Mouse (Mus musculus) myocyte (in vitro differentiated cells): Measurements from ENCODE around the gene Osbpl3. TPM values are rescaled to one million over a fixed set of nuclear protein-coding genes. Genes with fewer than 3 reads are reported as not detected.

Experiments used
- H3K27me3 ChIP-seq: one replicate; pipeline ENCODE4 v1.6.1; 2011; ENCODE audit not compliant: control insufficient read depth, insufficient read depth, insufficient read length
- H3K36me3 ChIP-seq: one replicate; pipeline ENCODE4 v1.6.1; 2011; ENCODE audit not compliant: control insufficient read depth, insufficient read depth
- H3K4me2 ChIP-seq: one replicate; pipeline ENCODE4 v1.6.1; 2011; ENCODE audit warnings: low read depth, control low read depth
- H3K4me3 ChIP-seq: one replicate; pipeline ENCODE4 v1.5.1; 2011; ENCODE audit warnings: mild to moderate bottlenecking, control low read depth, moderate library complexity
- H3K79me2 ChIP-seq: one replicate; pipeline ENCODE4 v1.6.1; 2011; ENCODE audit not compliant: control insufficient read depth, insufficient read depth
- H3ac ChIP-seq: one replicate; pipeline ENCODE4 v1.6.1; 2011; ENCODE audit not compliant: control insufficient read depth, insufficient read length
- CEBPB ChIP-seq: IDR thresholded peaks from 2 replicates; pipeline ENCODE4 v1.6.1; 2011; ENCODE audit warnings: mild to moderate bottlenecking, moderate library complexity; ENCODE audit not compliant: poor library complexity, insufficient read depth, severe bottlenecking
- E2F4 ChIP-seq: IDR thresholded peaks from one replicate; pipeline ENCODE4 v1.6.1; 2011; ENCODE audit warnings: mild to moderate bottlenecking, control low read depth, moderate library complexity; ENCODE audit not compliant: insufficient read depth
- MAX ChIP-seq: IDR thresholded peaks from one replicate; pipeline ENCODE4 v1.6.1; 2011; ENCODE audit warnings: low read depth, mild to moderate bottlenecking, control low read depth
- MYOD1 ChIP-seq, 3 experiments: IDR thresholded peaks; one replicate each; pipeline ENCODE4 v1.6.1; 2011; ENCODE audit warnings: control low read depth in 2 of 3, low read depth in 2 of 3, mild to moderate bottlenecking in 2 of 3, moderate library complexity in 1 of 3; ENCODE audit not compliant: insufficient read length in 2 of 3, control insufficient read depth in 1 of 3
- MYOG ChIP-seq, 3 experiments: IDR thresholded peaks; one replicate each; pipeline ENCODE4 v1.6.1; 2011; ENCODE audit warnings: control low read depth in 2 of 3, low read depth in 2 of 3, mild to moderate bottlenecking in 2 of 3; ENCODE audit not compliant: insufficient read length in 2 of 3, control insufficient read depth in 1 of 3, insufficient read depth in 1 of 3
- POLR2A ChIP-seq: IDR thresholded peaks from one replicate; pipeline ENCODE4 v1.6.1; 2011; ENCODE audit warnings: low read depth, mild to moderate bottlenecking, control low read depth, moderate library complexity; ENCODE audit not compliant: insufficient read length
- POLR2AphosphoS2 ChIP-seq: IDR thresholded peaks from one replicate; pipeline ENCODE4 v1.6.1; 2011; ENCODE audit warnings: low read depth, control low read depth; ENCODE audit not compliant: insufficient read length
- REST ChIP-seq: IDR thresholded peaks from one replicate; pipeline ENCODE4 v1.6.1; 2011; ENCODE audit warnings: mild to moderate bottlenecking, control low read depth, moderate library complexity; ENCODE audit not compliant: insufficient read depth, insufficient read length
- SRF ChIP-seq: IDR thresholded peaks from one replicate; pipeline ENCODE4 v1.6.1; 2011; ENCODE audit warnings: low read depth; ENCODE audit not compliant: control insufficient read depth, insufficient read length
- TCF12 ChIP-seq: IDR thresholded peaks from one replicate; pipeline ENCODE4 v1.6.1; 2011; ENCODE audit warnings: mild to moderate bottlenecking, control low read depth; ENCODE audit not compliant: poor library complexity, insufficient read depth, severe bottlenecking
- TCF3 ChIP-seq: IDR thresholded peaks from one replicate; pipeline ENCODE4 v1.6.1; 2011; ENCODE audit warnings: low read depth, control low read depth; ENCODE audit not compliant: insufficient read length
- USF1 ChIP-seq: IDR thresholded peaks from one replicate; pipeline ENCODE4 v1.6.1; 2011; ENCODE audit warnings: low read depth, mild to moderate bottlenecking, control low read depth, moderate library complexity
- polyA plus RNA-seq: library from polyadenylated mRNA; unstranded; fragments of >200 nt; fragmentation: generic; extraction: Trizol; gene quantifications from one replicate; pipeline ENCODE4 v1.2.1, GENCODE M21; 2012; ENCODE audit warnings: missing spikeins

Osbpl3 gene
- polyA plus RNA-seq, 1 experiment = 8.9 TPM

DNA sequence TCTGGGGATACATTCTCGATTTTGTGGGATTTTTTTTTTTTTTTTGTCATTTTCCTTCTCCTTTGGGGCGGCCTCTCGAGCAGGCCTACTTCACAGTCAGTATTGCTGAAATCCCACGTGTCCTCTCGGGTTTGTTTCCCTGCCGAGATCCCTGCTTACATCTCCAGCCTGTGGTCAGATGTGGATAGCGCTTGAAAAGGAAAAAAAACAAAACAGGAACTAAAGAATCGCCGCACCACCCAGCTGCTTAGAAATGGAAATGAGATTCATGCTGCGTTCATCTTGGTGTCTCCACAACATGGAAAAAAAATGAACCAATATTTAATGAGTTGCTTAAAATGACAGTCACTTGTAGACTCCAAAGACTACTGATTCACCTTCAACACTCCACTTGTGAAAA, 160.9 kb downstream of the Osbpl3 start:
- Histone ChIP-seq H3K27me3 (no peaks in the 10 kb centered on the region), H3K36me3 (no peaks in the 10 kb centered on the region), H3ac (no peak overlapping the region), H3K79me2 (no peaks in the 10 kb centered on the region), H3K4me2 (no peak overlapping the region), H3K4me3 (no peak overlapping the region)
- no peak for TF ChIP-seq USF1
- TF ChIP-seq REST = no peak
- TF ChIP-seq MYOG (IDR thresholded peaks at IDR 0.05; ENCODE audit: control insufficient read depth in 1 of 3, insufficient read depth in 1 of 3, insufficient read length in 2 of 3, low read depth in 2 of 3) = no peak
- no peak for TF ChIP-seq SRF
- TF ChIP-seq CEBPB = no peak
- no peak for TF ChIP-seq POLR2A
- no peak for TF ChIP-seq MAX
- TF ChIP-seq TCF3 = no peak
- no peak for TF ChIP-seq TCF12
- no peak for TF ChIP-seq E2F4
- no peak for TF ChIP-seq MYOD1 (IDR thresholded peaks at IDR 0.05; ENCODE audit: control insufficient read depth in 1 of 3, insufficient read length in 2 of 3, low read depth in 2 of 3)
- no peak for TF ChIP-seq POLR2AphosphoS2

DNA sequence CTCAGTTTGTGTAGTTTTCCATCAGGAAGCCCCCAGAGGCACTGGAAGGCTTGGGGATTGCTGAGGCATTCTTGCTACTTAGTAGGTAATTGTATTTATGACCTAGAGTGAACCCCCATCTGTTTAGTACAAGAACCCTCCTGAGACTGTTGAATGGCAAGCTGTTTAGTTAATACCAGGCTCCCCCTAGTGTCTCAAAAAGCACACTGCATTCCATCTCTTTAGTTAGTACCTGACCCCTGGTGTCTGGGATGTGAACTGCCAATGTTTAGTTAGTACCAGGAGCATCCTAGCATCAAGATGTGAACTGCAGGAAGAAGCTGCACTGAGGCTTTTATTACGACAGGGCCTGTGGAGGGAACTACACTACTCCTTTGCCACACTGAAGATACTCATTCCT, 161.9 kb downstream of the Osbpl3 start:
- no peak for TF ChIP-seq TCF3
- no peak for TF ChIP-seq CEBPB
- no peak for TF ChIP-seq SRF
- no peak for TF ChIP-seq MYOD1 (IDR thresholded peaks at IDR 0.05; ENCODE audit: control insufficient read depth in 1 of 3, insufficient read length in 2 of 3, low read depth in 2 of 3)
- TF ChIP-seq USF1 = no peak
- TF ChIP-seq POLR2A = no peak
- TF ChIP-seq REST = no peak
- TF ChIP-seq POLR2AphosphoS2 = no peak
- TF ChIP-seq E2F4 = no peak
- TF ChIP-seq MAX = no peak
- TF ChIP-seq MYOG (IDR thresholded peaks at IDR 0.05; ENCODE audit: control insufficient read depth in 1 of 3, insufficient read depth in 1 of 3, insufficient read length in 2 of 3, low read depth in 2 of 3) = no peak
- H3K4me3 ChIP-seq = no peak overlapping the region
- no peaks in the 10 kb centered on the region for H3K36me3 ChIP-seq
- H3K4me2 ChIP-seq = no peak overlapping the region
- H3ac ChIP-seq = no peak overlapping the region
- no peaks in the 10 kb centered on the region for H3K27me3 ChIP-seq
- no peaks in the 10 kb centered on the region for H3K79me2 ChIP-seq

DNA sequence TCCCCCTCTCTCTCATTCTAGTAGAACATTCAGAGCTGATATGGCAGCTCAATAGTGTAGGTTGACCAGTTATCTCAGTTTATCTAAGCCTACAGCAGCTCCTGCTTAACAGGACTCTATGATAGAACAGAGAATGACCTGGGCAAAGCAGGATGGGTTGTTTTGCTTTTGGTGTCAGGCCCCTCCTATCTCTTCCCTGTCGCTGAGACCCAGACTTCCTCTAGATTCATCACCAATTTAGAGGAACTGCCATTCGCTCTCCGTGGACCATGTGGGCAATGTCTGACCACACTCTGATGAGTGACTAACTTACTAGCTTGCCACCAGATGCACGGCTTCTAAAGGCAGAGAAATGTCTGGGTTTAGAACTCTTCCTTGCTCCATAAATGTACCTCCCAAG, 164.4 kb downstream of the Osbpl3 start:
- no peaks in the 10 kb centered on the region for H3K79me2 ChIP-seq
- no peaks in the 10 kb centered on the region for H3K27me3 ChIP-seq
- H3K4me3 ChIP-seq = no peak overlapping the region
- no peak for TF ChIP-seq E2F4
- no peak for TF ChIP-seq USF1
- no peak for TF ChIP-seq TCF12
- no peak for TF ChIP-seq TCF3
- H3K36me3 ChIP-seq = no peaks in the 10 kb centered on the region
- no peak overlapping the region for H3ac ChIP-seq
- H3K4me2 ChIP-seq = no peak overlapping the region

DNA sequence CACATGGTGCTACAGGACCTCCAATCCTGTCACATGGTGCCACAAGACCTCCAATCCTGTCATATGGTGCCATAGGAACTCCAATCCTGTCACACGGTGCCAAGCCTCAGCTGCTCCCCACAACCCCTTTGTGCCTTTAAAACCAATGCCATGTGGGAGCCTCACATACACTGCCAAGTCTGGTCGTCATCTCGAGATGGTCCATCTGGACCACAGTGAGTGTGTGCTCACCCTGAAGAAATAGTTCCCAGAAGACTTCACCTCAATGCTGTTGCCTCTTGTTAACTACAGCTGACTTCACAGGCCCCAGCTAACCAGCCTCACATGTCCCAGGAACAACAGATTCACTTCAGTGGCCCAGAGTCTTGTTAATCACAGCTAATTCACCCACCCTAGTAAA, 169.1 kb downstream of the Osbpl3 start:
- H3ac ChIP-seq = no peak overlapping the region
- H3K36me3 ChIP-seq = no peaks in the 10 kb centered on the region
- H3K4me2 ChIP-seq = no peak overlapping the region
- no peaks in the 10 kb centered on the region for H3K27me3 ChIP-seq
- H3K4me3 ChIP-seq = no peak overlapping the region
- H3K79me2 ChIP-seq = no peaks in the 10 kb centered on the region
- TF ChIP-seq TCF3 (no peak), MYOD1 (IDR thresholded peaks at IDR 0.05; ENCODE audit: control insufficient read depth in 1 of 3, insufficient read length in 2 of 3, low read depth in 2 of 3) (no peak), SRF (no peak), POLR2A (no peak), E2F4 (no peak), MAX (no peak), CEBPB (no peak), POLR2AphosphoS2 (no peak), USF1 (no peak), MYOG (IDR thresholded peaks at IDR 0.05; ENCODE audit: control insufficient read depth in 1 of 3, insufficient read depth in 1 of 3, insufficient read length in 2 of 3, low read depth in 2 of 3) (no peak)

DNA sequence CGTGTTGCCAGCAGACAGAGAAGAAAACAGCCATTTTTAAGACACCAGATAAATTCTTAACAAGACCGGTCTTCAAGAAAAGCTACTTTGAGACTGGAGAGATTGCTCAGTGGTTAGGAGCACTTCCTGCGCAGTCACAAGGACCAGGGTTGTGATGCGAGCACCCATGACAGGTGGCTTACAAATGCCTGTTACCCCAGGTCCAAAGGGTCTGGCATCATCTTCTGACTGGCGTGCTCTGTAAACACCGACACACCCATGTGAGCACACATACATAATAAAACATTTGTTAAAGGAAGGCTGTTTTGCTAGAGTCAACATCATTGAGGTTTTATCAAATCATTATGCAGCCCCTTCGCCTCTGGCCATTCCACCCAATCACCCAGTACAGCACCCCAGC, 176.4 kb downstream of the Osbpl3 start:
- no peak overlapping the region for H3ac ChIP-seq
- no peaks in the 10 kb centered on the region for H3K79me2 ChIP-seq
- no peak overlapping the region for H3K4me3 ChIP-seq
- no peaks in the 10 kb centered on the region for H3K36me3 ChIP-seq
- H3K4me2 ChIP-seq = no peak overlapping the region
- H3K27me3 ChIP-seq = no peaks in the 10 kb centered on the region
- TF ChIP-seq MYOG (IDR thresholded peaks at IDR 0.05; ENCODE audit: control insufficient read depth in 1 of 3, insufficient read depth in 1 of 3, insufficient read length in 2 of 3, low read depth in 2 of 3) = no peak
- TF ChIP-seq TCF3 = no peak
- no peak for TF ChIP-seq REST
- no peak for TF ChIP-seq MYOD1 (IDR thresholded peaks at IDR 0.05; ENCODE audit: control insufficient read depth in 1 of 3, insufficient read length in 2 of 3, low read depth in 2 of 3)
- TF ChIP-seq MAX = no peak
- TF ChIP-seq USF1 = no peak
- no peak for TF ChIP-seq POLR2AphosphoS2
- no peak for TF ChIP-seq TCF12
- TF ChIP-seq CEBPB = no peak
- TF ChIP-seq POLR2A = no peak
- TF ChIP-seq E2F4 = no peak
- TF ChIP-seq SRF = no peak
